Mouse (Mus musculus) cerebellum, adult 2 months (tissue): Measurements from ENCODE around the gene Shtn1.

Experiments
- CTCF ChIP-seq: fragments of 200-500 bp; IDR thresholded peaks from 2 replicates; pipeline ENCODE4 v1.5.1; 2011; ENCODE audit warnings: low read depth, mild to moderate bottlenecking, control low read depth, low read length, moderate library complexity, borderline replicate concordance; ENCODE audit not compliant: insufficient read depth
- POLR2A ChIP-seq: fragments of 200-500 bp; IDR thresholded peaks from 2 replicates; pipeline ENCODE4 v1.6.1; 2011; ENCODE audit warnings: low read length, control low read depth, borderline replicate concordance; ENCODE audit not compliant: insufficient read depth

- no peak for TF ChIP-seq CTCF
- no peak for TF ChIP-seq POLR2A
Observed at GRCm38 (mm10) chr19:59041086-59041485, 34.8 kb downstream of the Shtn1 start.
